Mouse (Mus musculus) cerebral cortex, adult 2 months (tissue): ENCODE measurements around the gene Tnfaip2.

ENCODE experiments used
- WGBS: fragments of 180-500 bp; shearing (Covaris S2); methylation state at CpG from one replicate; pipeline ENCODE4 v1.1.7; 2018; 5-methylcytosine and 5-hydroxymethylcytosine counted together

Gene Tnfaip2

DNA sequence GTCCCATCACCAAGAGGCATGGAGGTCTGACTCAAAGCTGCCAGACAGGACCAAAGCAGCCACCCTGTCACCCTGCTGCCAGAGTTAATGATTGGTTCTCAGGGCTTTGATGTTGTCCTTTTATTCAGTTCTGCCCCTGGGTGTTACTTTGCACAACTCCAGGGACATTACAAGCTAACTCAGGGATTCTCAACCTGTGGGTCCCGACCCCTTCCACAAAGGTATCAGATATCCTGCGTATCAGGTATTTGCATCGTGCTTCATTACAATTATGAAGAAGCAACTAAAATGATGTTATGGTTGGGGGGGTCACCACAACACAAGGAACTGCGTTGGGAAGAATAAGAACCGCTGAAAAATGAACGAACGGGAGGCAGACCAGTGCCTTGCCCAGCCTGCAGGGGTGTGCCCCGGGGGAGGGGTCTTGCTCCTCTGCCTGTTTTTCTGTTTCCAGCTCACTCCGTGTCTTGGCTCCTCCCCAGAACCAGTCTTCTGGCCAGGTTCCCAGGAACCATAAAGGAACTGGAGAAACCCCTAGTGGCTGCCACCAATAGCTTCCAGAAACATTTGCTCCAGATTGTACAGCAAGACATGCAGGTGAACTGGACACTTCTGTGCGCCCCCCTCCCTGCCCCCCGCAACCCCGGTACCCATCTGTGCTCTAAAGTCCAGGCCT is 14.7 kb upstream of the Tnfaip2 start:
- WGBS: 54% methylated on average over 12 of the region's 12 CpGs

DNA sequence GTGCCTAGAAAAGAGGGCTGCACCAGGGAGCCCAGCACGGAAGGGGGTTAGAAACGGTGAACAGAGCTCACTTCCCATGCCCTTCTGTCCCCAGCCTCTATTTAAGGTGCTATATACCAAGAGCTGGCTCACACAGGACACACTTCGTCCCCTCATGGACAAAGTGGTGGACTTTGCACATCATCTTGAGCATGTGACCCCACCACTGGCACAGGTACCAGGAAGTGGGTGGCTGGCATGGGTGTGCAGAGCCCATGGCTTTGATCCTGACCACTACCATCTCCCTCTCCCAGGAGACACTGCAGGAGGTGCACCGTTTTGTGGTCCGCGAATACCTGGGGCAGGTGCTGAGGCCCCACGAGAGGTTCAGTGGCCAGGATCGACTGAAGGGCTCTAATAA is 13.9 kb upstream of the Tnfaip2 start:
- 53% methylated on average over 8 of the region's 8 CpGs for WGBS

DNA sequence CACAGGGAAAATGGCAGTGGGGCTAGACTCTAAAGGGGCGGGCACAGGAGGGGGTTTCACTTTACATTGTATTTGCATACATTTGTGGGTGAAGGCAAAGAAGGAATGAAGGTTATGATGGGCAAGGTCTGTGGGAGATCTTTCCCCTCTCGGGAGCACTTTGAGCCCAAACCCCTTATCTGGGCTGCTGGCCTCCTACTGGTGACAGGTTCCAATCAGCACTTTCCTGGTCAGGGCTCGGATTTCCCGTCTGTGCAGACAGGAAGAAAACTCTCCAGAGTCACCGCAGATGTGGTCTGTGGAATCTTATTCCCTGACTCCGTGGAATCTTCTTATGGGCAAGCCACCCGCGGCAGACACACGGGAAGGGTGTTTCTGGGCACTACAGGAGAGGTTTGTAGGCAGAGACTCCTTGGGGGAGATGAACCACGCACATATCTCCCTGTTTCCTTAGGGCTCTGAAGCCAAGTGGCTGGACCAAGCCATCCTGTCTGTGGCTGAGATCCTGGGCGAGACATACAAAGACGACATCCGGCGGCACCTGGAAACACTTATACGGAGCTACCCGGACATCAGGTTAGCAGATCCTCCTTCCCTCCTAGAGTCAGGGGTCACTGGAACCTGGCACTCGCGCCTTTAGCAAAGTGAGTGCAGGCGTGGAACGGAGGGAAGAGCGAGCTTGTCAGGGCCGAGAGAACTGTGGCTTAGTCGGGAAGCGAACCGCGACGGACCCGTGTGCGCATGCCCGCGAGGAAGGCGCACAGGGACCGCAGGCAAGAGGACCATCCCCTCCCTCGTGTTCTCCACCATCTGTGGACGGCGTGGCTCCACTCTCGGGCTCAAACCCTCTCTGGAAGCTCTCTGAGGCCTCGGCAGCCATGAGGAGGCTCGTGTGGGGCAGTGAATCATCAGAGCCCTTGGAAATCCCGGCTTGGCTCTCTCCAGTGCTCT is 13.0 kb upstream of the Tnfaip2 start:
- WGBS: 6% methylated on average over 40 of the region's 40 CpGs

DNA sequence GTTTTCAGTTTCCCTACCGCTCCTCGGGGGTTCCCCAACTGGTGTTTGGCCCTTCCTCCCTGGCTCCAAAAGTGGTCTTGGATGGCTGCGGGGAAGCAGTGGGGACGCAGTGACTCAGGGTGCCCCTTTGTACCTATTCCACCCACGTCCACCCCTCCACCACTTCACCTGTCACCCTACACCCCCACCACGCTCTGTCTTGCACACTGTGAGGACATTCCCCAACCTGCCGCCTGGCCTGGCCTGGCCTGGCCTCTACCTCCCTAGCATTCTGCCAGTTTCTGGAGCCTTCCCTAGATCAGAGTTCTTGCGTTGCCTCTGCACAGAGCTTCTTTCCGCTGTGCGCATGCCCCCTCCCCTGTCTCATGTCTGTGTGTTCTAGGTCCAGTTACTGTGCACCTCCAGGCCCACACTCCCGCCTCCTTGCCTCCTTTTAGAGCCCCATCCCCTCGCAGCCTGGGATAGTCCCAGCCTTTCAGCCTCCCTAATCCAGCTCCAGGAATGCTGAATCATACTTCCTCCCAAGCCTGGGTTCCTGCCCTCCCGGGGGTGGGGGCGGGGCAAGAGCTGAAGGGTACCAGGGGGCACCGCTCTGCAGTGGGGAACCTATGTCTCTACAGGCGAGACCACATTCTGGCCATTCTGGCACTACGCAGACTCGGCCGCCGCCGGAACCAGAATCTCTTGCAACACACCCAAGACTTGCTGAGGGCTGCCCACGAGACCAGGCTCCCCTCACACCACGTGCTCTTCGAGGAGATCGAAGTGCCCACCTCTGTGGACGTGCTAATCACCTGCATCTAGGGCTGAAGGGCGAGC is 12.0 kb upstream of the Tnfaip2 start:
- 42% methylated on average over 27 of the region's 27 CpGs for WGBS

DNA sequence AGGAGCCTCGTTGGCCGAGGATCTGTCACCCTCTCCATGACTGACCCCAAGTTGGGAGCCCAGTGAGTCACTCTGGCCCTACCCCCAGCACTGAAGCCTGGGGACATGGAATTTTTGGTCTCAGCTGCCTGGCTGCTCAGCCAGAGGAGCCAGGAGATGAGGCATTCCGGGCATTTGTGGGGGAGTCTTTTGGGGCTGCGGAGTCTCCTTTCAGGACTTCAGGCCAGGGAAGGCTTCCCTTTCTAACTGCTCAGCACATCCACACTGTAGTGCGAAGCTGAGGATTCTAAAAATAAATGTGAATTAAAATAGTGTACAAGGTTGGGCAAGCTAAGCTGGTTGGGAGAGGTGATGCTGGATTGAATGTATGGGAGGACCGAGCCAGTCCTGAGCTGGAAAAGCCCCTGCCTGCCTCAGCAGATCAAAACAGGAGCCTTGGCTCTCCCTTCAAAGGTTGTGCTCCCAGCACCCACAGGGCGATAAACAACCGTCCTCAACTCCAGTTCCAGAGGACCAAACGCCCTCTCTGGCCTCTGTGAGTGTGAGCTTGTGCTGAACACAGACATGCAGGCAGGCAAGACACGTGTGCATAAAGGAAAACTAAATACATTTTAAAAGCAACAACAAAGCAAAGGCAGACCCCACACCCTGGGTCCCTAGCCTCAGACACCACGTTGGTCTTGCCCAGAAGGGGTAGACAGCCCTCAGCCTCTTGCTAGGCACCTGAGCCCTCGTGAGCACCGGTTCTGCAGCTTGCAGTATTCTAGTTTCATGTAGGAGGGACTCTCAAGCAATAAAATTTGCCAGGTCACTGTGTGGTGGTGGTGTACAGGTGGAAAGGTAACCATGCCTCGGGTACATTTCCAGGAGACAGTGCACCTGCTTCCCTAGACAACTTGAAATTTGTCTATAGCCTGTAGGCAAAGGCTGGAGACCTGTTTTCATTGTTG is 11.1 kb upstream of the Tnfaip2 start:
- WGBS: 51% methylated on average over 14 of the region's 14 CpGs

DNA sequence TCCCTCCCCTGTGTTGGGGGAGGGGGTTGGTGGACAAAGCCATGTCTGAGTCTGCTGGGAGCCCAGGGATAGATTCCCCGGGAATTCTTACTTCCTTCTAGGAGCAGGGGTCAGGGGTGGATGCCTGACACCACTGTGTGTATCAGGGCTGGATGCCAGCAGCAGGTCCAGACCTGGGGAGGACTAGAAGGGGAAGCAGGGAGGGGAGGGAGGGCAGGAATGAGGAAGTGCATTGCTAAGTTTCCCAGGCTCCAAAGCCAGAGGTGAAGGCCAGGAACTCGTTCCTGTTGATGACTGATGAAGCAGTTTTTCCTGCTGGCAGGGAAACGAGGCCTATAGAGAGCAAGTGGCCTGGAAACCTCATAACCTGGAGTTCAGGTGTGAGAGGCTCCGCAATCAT is 10.2 kb upstream of the Tnfaip2 start:
- WGBS: 73% methylated on average over 4 of the region's 4 CpGs

DNA sequence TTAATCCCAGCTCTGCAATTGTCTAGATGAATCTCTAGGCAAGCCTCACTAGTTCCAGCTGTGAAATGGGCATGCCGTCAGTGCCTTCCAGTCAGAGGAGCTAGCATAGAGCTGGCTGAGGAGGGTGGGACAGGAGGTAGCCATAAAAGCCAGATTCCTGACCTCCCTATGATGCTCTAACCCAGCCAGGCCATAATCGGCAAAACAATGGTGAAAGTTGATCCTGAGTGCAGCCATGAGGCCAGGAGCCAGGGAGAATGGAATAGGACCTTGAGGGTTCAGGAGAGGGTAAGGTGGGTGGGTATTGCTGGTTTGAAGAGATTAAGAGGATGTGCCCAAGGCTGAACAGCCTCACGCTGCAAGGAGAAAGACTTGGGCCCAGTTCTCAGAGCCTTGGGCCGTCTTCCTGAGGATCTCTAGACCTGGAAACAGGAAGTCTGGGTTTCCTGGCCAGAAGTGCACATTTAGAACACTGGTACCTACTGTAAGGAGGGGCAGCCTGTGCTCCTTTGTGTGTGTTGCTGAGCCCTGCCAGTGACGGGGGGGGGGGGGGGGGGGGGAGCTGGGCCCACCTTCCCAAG is 9.4 kb upstream of the Tnfaip2 start:
- 69% methylated on average over 5 of the region's 5 CpGs for WGBS

DNA sequence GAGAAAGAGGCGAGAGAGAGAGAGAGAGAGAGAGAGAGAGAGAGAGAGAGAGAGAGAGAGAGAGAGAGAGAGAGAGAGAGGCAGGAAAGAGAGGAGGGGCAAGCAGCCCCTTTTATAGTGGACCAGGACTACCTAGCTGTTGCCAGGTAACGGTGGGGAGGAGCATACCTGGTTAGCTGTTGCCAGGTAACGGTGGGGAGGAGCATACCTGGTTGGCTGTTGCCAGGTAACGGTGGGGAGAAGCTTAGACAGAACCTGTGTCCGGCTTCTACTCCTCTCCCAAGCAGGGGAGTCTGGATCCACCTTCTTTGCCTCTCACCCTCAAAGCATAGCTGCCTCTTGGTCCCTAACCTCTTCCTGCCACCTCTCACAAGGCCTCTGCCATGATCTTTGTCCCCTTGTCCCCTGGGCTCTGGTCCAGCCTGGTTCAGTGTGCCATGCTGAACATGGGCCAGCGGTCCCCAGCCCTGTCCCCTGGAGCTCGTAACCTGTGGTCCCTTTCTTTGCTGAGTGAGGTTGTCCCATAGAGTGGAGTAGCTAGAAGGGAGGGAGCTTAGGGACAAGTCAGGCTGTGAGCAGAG is 8.0 kb upstream of the Tnfaip2 start:
- WGBS: 56% methylated on average over 6 of the region's 7 CpGs

DNA sequence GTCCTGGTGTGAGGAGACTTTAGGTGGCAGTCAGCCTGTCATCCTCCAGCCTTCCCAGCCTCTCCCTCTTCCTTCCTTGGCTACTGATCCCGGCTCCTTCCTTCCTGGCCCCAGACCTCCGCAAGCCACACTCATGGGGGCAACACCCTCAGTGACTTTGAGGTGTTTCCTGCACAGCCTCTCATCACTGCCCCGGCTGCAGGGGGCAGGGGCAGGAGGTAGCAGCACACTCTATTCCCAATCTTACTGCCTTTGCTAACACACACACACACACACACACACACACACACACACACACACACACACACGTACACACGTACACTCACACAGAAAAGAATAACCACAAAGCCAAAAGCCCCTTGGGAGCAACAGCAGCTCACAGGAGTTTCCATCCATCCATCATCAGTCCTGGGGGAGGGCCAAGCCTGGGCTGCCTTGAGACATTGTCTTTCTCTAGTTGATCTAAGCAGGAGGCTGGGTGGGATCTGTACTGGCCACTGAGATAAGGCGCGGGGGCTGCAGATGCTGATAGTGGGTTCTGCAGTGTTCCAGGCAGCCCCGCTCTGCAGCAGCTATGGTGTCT is 7.4 kb upstream of the Tnfaip2 start:
- 59% methylated on average over 8 of the region's 8 CpGs for WGBS

DNA sequence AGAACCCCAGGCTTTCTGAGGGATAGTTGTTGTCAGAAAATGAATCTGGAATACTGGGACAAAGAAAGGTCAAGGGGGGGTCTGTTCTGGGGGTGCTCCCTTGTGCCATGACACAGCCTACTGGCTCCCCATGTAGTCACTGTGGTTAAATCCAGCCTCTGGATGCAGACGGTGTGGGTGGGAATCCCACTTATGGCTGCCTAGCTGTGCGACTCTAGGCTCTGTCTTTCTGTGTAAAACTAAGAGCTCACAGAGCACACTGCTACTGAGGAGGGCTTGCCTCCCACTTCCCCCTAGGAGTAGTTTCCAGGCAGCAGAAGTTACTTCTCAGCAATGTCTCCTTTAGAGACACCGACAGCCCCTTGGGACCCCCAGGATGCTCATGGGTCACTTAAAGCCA is 6.1 kb upstream of the Tnfaip2 start:
- 50% methylated on average over 3 of the region's 3 CpGs for WGBS

DNA sequence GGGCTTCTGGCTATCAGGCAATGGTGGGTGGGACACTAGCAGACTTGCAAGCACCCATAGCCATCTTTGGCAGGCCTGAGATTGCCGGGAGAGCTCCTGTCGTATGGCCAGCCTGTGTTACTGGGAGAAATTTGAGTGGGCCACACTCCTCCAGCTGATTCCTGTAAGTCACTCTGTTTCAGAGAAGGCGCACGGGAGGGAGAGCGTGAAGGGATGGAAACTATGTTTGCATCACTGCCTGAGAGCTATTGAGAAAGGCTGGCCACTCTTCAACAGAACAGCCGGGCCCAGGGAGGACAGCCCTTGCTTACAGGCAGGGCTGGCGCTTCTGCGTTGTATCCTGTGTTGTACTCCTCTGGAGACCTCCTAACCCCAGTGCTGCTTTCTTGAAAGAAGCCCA is 5.6 kb upstream of the Tnfaip2 start:
- WGBS: 49% methylated on average over 8 of the region's 8 CpGs

DNA sequence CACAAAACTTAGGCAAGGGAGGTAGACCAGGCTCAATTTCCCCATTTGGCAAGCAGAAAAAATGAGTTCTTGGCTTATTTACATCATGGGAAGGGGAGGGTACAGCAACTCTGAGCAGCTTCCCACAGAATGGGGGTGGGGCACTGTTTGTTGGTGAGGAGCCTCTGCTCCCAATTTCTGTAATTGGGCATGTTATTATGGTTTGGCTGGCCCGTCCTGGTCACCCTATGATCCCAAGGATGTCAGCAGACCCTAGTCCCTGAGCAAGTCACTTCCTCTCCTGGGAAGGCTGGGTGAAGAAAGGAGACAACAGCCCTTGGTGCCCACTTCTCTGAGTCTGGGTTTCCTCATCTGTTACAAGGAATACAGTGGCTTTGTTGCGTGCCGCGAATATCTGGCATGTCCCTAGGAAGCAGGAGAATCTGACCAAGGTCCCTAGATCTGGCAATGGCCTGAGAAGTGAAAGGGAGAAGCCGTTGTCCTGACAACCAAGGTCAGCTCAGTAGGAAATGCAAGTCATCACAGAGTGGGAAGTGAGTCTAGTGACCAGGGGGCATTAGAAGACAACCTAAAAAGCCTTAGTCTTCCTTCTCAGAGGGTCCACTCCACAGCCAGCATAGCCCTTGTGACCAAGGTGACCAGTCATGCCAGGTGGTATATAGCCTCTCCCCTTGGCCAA is 4.9 kb upstream of the Tnfaip2 start:
- WGBS: 80% methylated on average over 5 of the region's 5 CpGs

DNA sequence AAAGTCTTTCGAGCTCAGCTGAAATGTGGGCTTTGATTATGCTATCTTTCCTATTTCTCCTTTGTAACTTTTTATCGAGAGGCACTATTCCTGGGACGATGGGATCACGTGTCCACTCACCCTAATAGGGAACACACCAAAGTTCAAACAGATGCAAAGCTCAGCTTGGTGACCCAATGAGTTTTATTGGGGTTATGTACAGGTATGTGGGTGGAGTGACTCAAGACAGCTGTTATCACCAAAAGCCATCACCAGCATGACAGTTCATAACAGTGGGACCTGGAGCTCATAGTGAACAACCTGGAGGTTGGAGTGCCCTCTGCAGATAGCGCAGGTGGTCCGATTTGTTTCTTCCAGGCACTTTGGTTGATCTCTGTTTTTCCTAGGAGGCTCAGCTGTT is 3.4 kb upstream of the Tnfaip2 start:
- 91% methylated on average over 6 of the region's 6 CpGs for WGBS

DNA sequence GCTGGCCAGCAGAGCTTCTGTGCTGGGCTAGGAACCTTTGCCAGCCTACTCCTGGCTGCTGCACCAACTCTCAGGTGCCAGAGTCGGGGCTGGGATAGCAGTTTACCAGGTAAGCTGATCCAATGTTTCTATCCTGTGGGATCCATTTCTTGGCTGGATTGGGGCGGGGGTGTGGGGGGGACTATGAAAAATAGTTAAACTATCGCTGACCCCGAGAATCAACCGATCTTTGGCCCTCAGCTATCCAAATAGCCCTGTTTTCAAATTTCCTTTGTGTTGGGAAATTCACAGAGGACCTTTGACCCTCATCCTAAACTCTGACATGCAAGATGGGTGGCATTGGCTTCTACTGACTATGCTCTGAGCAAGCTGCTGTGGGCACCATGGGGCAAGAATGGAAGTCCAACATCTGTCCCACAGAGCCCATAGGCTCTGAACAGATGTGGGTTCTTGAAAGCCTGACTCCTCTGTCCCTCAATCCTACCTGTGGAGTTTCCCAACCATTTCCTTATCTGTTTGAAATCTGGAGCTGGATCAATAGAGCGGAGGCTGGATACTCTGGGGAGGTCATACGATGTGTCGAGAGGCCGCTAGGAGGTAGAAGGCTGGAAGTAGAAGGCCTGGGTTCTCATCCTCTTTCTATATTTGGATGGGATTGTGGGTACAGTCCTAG is 1.4 kb upstream of the Tnfaip2 start:
- WGBS: 98% methylated on average over 9 of the region's 9 CpGs

DNA sequence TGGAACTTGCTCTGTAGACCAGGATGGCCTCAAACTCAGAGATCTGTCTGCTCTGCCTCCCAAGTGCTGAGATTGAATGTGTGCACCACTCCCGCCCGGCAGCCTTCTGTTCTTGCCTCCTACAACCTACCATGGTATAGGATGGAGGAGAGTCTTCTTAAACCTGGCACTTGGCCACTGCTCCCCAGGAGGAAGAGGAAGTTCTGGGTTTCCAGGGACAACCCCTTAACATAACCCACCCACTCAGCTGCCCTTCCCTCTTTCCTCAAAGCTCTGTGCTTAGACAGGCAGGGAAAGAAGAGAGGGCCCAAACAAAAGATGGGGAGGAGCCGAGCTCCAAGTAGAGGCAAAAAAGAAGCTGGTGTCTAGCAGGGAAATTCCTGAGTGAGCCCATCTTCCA is 746 bp upstream of the Tnfaip2 start:
- WGBS: 51% methylated on average over 3 of the region's 3 CpGs

DNA sequence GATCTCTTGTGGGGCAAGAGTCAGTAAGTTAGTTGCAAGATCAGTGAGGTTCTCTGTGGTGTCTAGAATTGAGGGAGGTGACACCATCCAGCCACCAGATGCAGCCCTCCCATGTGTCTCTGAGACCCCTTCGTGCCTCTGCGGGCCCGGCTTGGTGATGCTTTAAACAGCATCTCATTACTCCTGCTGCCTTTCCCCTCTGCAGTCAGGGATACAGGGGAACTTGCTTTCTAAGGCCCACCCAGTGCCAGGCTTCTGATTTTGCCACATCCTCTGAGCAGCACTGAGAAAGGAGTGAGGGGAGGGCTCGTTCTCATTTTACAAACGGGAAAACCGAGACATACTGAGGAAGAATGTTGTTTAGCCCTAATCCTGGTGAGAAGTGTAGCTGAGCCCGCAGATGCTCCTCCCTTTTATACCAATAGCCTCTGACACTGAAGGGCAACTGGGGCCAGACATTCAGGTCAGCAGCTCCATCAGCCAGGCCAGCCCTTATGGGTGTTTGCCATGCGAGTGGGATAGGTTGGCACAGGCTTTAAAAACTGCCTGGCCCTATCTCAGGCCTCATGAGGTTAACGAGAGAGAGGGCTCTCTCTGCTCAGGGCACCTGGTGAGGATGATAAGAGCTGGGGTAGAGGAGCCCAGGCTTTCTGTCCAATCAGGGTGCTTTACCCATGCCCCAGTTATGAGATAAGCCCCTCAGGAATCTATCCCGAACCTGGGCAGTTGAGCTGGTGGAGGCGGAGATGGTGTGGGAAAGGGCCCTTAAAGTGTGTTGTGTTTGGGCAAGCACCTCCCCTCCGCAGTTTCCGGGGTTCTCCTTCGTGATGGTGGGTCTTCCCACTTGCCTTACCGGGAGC is 972 bp downstream of the Tnfaip2 start:
- 64% methylated on average over 15 of the region's 15 CpGs for WGBS

DNA sequence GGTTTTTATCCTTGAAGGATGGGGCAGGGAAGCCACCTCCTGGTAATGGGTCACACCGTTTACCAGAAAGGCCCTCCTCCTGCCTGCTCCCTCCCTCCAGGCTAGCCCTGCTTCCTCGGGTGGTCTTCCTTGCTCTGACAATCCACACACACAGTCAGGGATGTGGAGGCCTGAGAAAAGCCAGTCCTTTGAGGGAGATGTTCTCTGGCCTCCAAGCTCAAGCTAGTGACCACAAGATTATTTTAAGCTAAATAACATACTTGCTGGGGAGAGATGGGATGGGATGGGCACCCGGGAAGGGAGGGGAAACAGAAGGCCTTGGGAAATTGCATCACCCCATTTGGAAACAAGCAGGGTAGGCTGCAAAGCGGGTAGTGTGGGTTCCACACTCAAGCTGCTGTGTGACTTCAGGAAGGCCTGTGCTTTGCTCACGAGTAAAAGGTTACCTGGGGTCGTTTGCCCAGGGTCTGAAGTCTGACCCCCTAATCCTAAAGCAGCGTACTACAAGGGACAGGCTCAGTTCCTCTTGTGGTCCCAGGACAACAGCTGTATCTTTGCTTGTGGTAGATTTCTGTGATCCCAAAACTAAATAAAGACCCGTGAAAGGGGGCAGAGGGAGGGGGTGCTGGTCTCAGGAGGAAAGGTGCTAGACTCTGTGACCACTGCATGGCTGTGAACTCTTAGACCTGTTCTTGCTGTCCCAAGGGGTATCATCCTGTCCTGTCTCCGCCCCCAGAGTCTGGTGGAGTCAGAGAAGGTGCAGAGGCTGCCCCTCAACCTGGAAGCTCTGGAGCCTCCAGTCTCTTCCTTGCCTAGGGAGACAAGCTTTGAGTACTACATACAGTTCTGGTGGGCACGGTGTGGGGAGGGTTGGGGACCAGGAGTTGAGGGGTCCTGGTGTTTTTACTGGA is 1.9 kb downstream of the Tnfaip2 start:
- 70% methylated on average over 10 of the region's 10 CpGs for WGBS
